Mouse (Mus musculus) limb, embryonic 13.5 days (tissue): ENCODE measurements around the gene Polr3h. TPM values are rescaled to one million over a fixed set of nuclear protein-coding genes. Genes with fewer than 3 reads are reported as not detected.
"Not testable (repeated sequence)": the region's sequence is repeated elsewhere in the genome, so short reads cannot be mapped to it uniquely, and the experiment has no call there.

Source experiments
- ATAC-seq: fragments of 200-750 bp; cut with Nextera tagmentation; 2 replicates; pipeline ENCODE4 v1.8.0; 2017; ENCODE audit warnings: low read depth, moderate number of reproducible peaks, moderate TSS enrichment; ENCODE audit not compliant: low FRiP score
- H3K27ac ChIP-seq: fragments of 300-500 bp; sonication (generic); 2 replicates; pipeline ENCODE4 v1.5.1; 2015; ENCODE audit warnings: inconsistent platforms, mild to moderate bottlenecking, moderate library complexity
- H3K27me3 ChIP-seq: fragments of 300-500 bp; sonication (generic); 2 replicates; pipeline ENCODE4 v1.6.1; 2015; ENCODE audit warnings: mild to moderate bottlenecking, inconsistent platforms
- H3K36me3 ChIP-seq: fragments of 300-500 bp; sonication (generic); 2 replicates; pipeline ENCODE4 v1.6.1; 2015; ENCODE audit warnings: inconsistent platforms, mild to moderate bottlenecking, moderate library complexity
- H3K4me1 ChIP-seq: fragments of 300-500 bp; sonication (generic); 2 replicates; pipeline ENCODE4 v1.6.1; 2015; ENCODE audit warnings: inconsistent platforms
- H3K4me2 ChIP-seq: fragments of 300-500 bp; sonication (generic); replicated peaks from 2 replicates; pipeline ENCODE4 v1.6.1; 2015; ENCODE audit warnings: inconsistent platforms, mild to moderate bottlenecking, moderate library complexity
- H3K4me3 ChIP-seq: fragments of 300-500 bp; sonication (generic); 2 replicates; pipeline ENCODE4 v1.5.1; 2015; ENCODE audit warnings: moderate library complexity, mild to moderate bottlenecking, inconsistent platforms
- H3K9ac ChIP-seq: fragments of 300-500 bp; sonication (generic); 2 replicates; pipeline ENCODE4 v1.6.1; 2015; ENCODE audit warnings: mild to moderate bottlenecking, inconsistent platforms
- H3K9me3 ChIP-seq: fragments of 300-500 bp; sonication (generic); 2 replicates; pipeline ENCODE4 v1.6.1; 2016; ENCODE audit warnings: inconsistent platforms
- WGBS: fragments of 180-500 bp; shearing (Covaris S2); methylation state at CpG from one replicate; pipeline ENCODE4 v1.1.7; 2015; 5-methylcytosine and 5-hydroxymethylcytosine counted together
- polyA plus RNA-seq: library from polyadenylated mRNA; unstranded; fragments of >200 nt; fragmentation: Nextera tagmentation; extraction: Ambion mirVana; gene quantifications from 2 replicates; pipeline ENCODE4 v1.2.1, GENCODE M21; 2015

The Polr3h gene
- polyA plus RNA-seq, 1 experiment from 2014 or later = 57.9 TPM

GRCm38 (mm10) chr15:81908767-81909166, 17.3 kb downstream of the Polr3h start:
- not testable (repeated sequence) for H3K4me1 ChIP-seq, H3K4me2 ChIP-seq, H3K4me3 ChIP-seq, H3K27ac ChIP-seq, ATAC-seq, H3K27me3 ChIP-seq, H3K9ac ChIP-seq, H3K9me3 ChIP-seq
- peaks cover 96% of the 10 kb centered on the region for H3K36me3 ChIP-seq
- WGBS = 92% methylated on average over 4 of the region's 4 CpGs

GRCm38 (mm10) chr15:81907953-81908352, 18.1 kb downstream of the Polr3h start:
- WGBS = 94% methylated on average over 8 of the region's 8 CpGs
- no peaks in the 10 kb centered on the region for H3K27me3 ChIP-seq
- H3K36me3 ChIP-seq = peaks cover 96% of the 10 kb centered on the region
- H3K4me3 ChIP-seq = no peak overlapping the region
- H3K9me3 ChIP-seq = no peaks in the 10 kb centered on the region
- H3K27ac ChIP-seq = no peak overlapping the region
- H3K4me2 ChIP-seq = no peak overlapping the region
- ATAC-seq = no peak
- H3K9ac ChIP-seq = no peak overlapping the region
- H3K4me1 ChIP-seq = no peaks in the 10 kb centered on the region

GRCm38 (mm10) chr15:81904939-81905338, 21.1 kb downstream of the Polr3h start:
- 42% methylated on average over 2 of the region's 2 CpGs for WGBS
- H3K27ac ChIP-seq = no peak overlapping the region
- no peak overlapping the region for H3K4me2 ChIP-seq
- H3K27me3 ChIP-seq = no peaks in the 10 kb centered on the region
- H3K9ac ChIP-seq = no peak overlapping the region
- peaks cover 98% of the 10 kb centered on the region for H3K36me3 ChIP-seq
- H3K9me3 ChIP-seq = no peaks in the 10 kb centered on the region
- no peaks in the 10 kb centered on the region for H3K4me1 ChIP-seq
- ATAC-seq = no peak
- H3K4me3 ChIP-seq = no peak overlapping the region

GRCm38 (mm10) chr15:81898751-81899150, 27.3 kb downstream of the Polr3h start:
- no peaks in the 10 kb centered on the region for H3K4me1 ChIP-seq
- WGBS = 86% methylated on average over 2 of the region's 2 CpGs
- no peak overlapping the region for H3K4me3 ChIP-seq
- no peak for ATAC-seq
- H3K4me2 ChIP-seq = no peak overlapping the region
- no peaks in the 10 kb centered on the region for H3K27me3 ChIP-seq
- no peak overlapping the region for H3K27ac ChIP-seq
- no peaks in the 10 kb centered on the region for H3K9me3 ChIP-seq
- no peak overlapping the region for H3K9ac ChIP-seq
- peaks cover 93% of the 10 kb centered on the region for H3K36me3 ChIP-seq

GRCm38 (mm10) chr15:81897607-81898285, 28.3 kb downstream of the Polr3h start:
- H3K27me3 ChIP-seq = no peaks in the 10 kb centered on the region
- peaks cover 91% of the 10 kb centered on the region for H3K36me3 ChIP-seq
- H3K4me2 ChIP-seq = no peak overlapping the region
- no peak overlapping the region for H3K4me3 ChIP-seq
- no peak for ATAC-seq
- H3K9me3 ChIP-seq = no peaks in the 10 kb centered on the region
- H3K27ac ChIP-seq = no peak overlapping the region
- H3K4me1 ChIP-seq = no peaks in the 10 kb centered on the region
- WGBS = 95% methylated on average over 5 of the region's 5 CpGs
- H3K9ac ChIP-seq = no peak overlapping the region

- H3K4me1 ChIP-seq = no peaks in the 10 kb centered on the region
- no peak overlapping the region for H3K9ac ChIP-seq
- ATAC-seq = no peak
- H3K27ac ChIP-seq = no peak overlapping the region
- no peaks in the 10 kb centered on the region for H3K9me3 ChIP-seq
- H3K4me2 ChIP-seq = no peak overlapping the region
- H3K27me3 ChIP-seq = no peaks in the 10 kb centered on the region
- no peak overlapping the region for H3K4me3 ChIP-seq
- H3K36me3 ChIP-seq = peaks cover 91% of the 10 kb centered on the region
- 93% methylated on average over 2 of the region's 2 CpGs for WGBS
Measured at GRCm38 (mm10) chr15:81896407-81896806, 29.6 kb downstream of the Polr3h start.

- Histone ChIP-seq H3K4me2 (no peak overlapping the region), H3K9me3 (no peaks in the 10 kb centered on the region), H3K36me3 (peaks cover 94% of the 10 kb centered on the region), H3K27ac (no peak overlapping the region), H3K4me1 (no peaks in the 10 kb centered on the region), H3K4me3 (no peak overlapping the region), H3K9ac (no peak overlapping the region), H3K27me3 (no peaks in the 10 kb centered on the region)
- 81% methylated on average over 1 of the region's 1 CpGs for WGBS
- ATAC-seq = no peak
Measured at GRCm38 (mm10) chr15:81894002-81894401, 32.0 kb downstream of the Polr3h start.

- no peak for ATAC-seq
- H3K4me1 ChIP-seq = no peaks in the 10 kb centered on the region
- H3K9me3 ChIP-seq = no peaks in the 10 kb centered on the region
- H3K27ac ChIP-seq = no peak overlapping the region
- H3K4me2 ChIP-seq = no peak overlapping the region
- no peaks in the 10 kb centered on the region for H3K27me3 ChIP-seq
- WGBS = 94% methylated on average over 8 of the region's 8 CpGs
- H3K4me3 ChIP-seq = no peak overlapping the region
- H3K36me3 ChIP-seq = peaks cover 83% of the 10 kb centered on the region
- H3K9ac ChIP-seq = no peak overlapping the region
Measured at GRCm38 (mm10) chr15:81891822-81892580, 34.0 kb downstream of the Polr3h start.

- no peak overlapping the region for H3K9ac ChIP-seq
- H3K4me1 ChIP-seq = no peaks in the 10 kb centered on the region
- H3K4me2 ChIP-seq = no peak overlapping the region
- peaks cover 75% of the 10 kb centered on the region for H3K36me3 ChIP-seq
- no peaks in the 10 kb centered on the region for H3K9me3 ChIP-seq
- H3K27ac ChIP-seq = no peak overlapping the region
- no peak overlapping the region for H3K4me3 ChIP-seq
- H3K27me3 ChIP-seq = no peaks in the 10 kb centered on the region
- no peak for ATAC-seq
- WGBS = 91% methylated on average over 7 of the region's 7 CpGs
Measured at GRCm38 (mm10) chr15:81891140-81891802, 34.8 kb downstream of the Polr3h start.

GRCm38 (mm10) chr15:81889175-81889574, 36.9 kb downstream of the Polr3h start:
- no peaks in the 10 kb centered on the region for H3K9me3 ChIP-seq
- H3K4me3 ChIP-seq = no peak overlapping the region
- H3K4me1 ChIP-seq = no peaks in the 10 kb centered on the region
- 95% methylated on average over 7 of the region's 7 CpGs for WGBS
- no peak overlapping the region for H3K9ac ChIP-seq
- ATAC-seq = no peak
- H3K27me3 ChIP-seq = no peaks in the 10 kb centered on the region
- H3K36me3 ChIP-seq = peaks cover 63% of the 10 kb centered on the region
- H3K4me2 ChIP-seq = no peak overlapping the region
- no peak overlapping the region for H3K27ac ChIP-seq

- H3K4me3 ChIP-seq = no peak overlapping the region
- WGBS = 92% methylated on average over 6 of the region's 6 CpGs
- H3K36me3 ChIP-seq = peaks cover 45% of the 10 kb centered on the region
- H3K4me1 ChIP-seq = no peaks in the 10 kb centered on the region
- H3K4me2 ChIP-seq = no peak overlapping the region
- H3K27me3 ChIP-seq = no peaks in the 10 kb centered on the region
- H3K9ac ChIP-seq = no peak overlapping the region
- no peak for ATAC-seq
- H3K9me3 ChIP-seq = no peaks in the 10 kb centered on the region
- no peak overlapping the region for H3K27ac ChIP-seq
Measured at GRCm38 (mm10) chr15:81886795-81887550, 39.1 kb downstream of the Polr3h start.

GRCm38 (mm10) chr15:81885418-81885934, 40.6 kb downstream of the Polr3h start:
- no peak for ATAC-seq
- Histone ChIP-seq H3K9me3 (no peaks in the 10 kb centered on the region), H3K4me1 (no peaks in the 10 kb centered on the region), H3K4me3 (no peak overlapping the region), H3K27me3 (no peaks in the 10 kb centered on the region), H3K4me2 (no peak overlapping the region), H3K27ac (no peak overlapping the region), H3K9ac (no peak overlapping the region), H3K36me3 (peaks cover 30% of the 10 kb centered on the region)
- WGBS = 88% methylated on average over 3 of the region's 3 CpGs
